Mouse (Mus musculus) MEL (cell line): ENCODE results near the gene 6330409D20Rik.

Experiments
- CTCF ChIP-seq, 3 experiments: IDR thresholded peaks in 2 of 3; conservative IDR thresholded peaks in 1 of 3; 2 replicates each; pipeline ENCODE4 v1.5.1; 2011 to 2012; ENCODE audit warnings: low read length in 3 of 3, low read depth in 2 of 3, mild to moderate bottlenecking in 2 of 3, improper control_type of control experiment in 1 of 3, inconsistent platforms in 1 of 3, mixed read lengths in 1 of 3, moderate library complexity in 1 of 3; ENCODE audit not compliant: control insufficient read depth in 1 of 3, insufficient read depth in 1 of 3, poor library complexity in 1 of 3, severe bottlenecking in 1 of 3
- E2F4 ChIP-seq: IDR thresholded peaks from 2 replicates; pipeline ENCODE4 v1.6.1; 2011; ENCODE audit warnings: low read depth, low read length, improper control_type of control experiment, borderline replicate concordance
- ELF1 ChIP-seq: IDR thresholded peaks from 2 replicates; pipeline ENCODE4 v1.6.1; 2014; ENCODE audit warnings: low read depth, mild to moderate bottlenecking, inconsistent platforms, low read length, improper control_type of control experiment, moderate library complexity
- EP300 ChIP-seq, 2 experiments: IDR thresholded peaks; 2 replicates each; pipeline ENCODE4 v1.6.1; 2011; ENCODE audit warnings: improper control_type of control experiment in 2 of 2, low read length in 2 of 2, low read depth in 1 of 2, mild to moderate bottlenecking in 1 of 2
- GATA1 ChIP-seq: IDR thresholded peaks from 2 replicates; pipeline ENCODE4 v1.6.1; 2011; ENCODE audit warnings: low read depth, low read length, improper control_type of control experiment
- MAFK ChIP-seq: IDR thresholded peaks from 2 replicates; pipeline ENCODE4 v1.6.1; 2011; ENCODE audit warnings: low read depth, mild to moderate bottlenecking, low read length, improper control_type of control experiment, borderline replicate concordance
- MXI1 ChIP-seq: IDR thresholded peaks from 2 replicates; pipeline ENCODE4 v1.6.1; 2011; ENCODE audit warnings: mild to moderate bottlenecking, low read depth, low read length, improper control_type of control experiment
- POLR2A ChIP-seq, 2 experiments: IDR thresholded peaks; 2 replicates each; pipeline ENCODE4 v1.6.1; 2011 to 2012; ENCODE audit warnings: low read length in 2 of 2, mild to moderate bottlenecking in 2 of 2, control low read depth in 1 of 2, improper control_type of control experiment in 1 of 2, low read depth in 1 of 2, moderate library complexity in 1 of 2; ENCODE audit not compliant: control insufficient read depth in 1 of 2, insufficient read depth in 1 of 2, poor library complexity in 1 of 2
- RAD21 ChIP-seq: IDR thresholded peaks from 2 replicates; pipeline ENCODE4 v1.6.1; 2011; ENCODE audit warnings: mild to moderate bottlenecking, low read depth, low read length, improper control_type of control experiment
- TCF12 ChIP-seq: IDR thresholded peaks from 2 replicates; pipeline ENCODE4 v1.6.1; 2014; ENCODE audit warnings: low read depth, mild to moderate bottlenecking, inconsistent platforms, low read length, improper control_type of control experiment, moderate library complexity
- ZNF384 ChIP-seq: IDR thresholded peaks from 2 replicates; pipeline ENCODE4 v1.6.1; 2012; ENCODE audit warnings: low read depth, mild to moderate bottlenecking, inconsistent platforms, low read length, improper control_type of control experiment

DNA sequence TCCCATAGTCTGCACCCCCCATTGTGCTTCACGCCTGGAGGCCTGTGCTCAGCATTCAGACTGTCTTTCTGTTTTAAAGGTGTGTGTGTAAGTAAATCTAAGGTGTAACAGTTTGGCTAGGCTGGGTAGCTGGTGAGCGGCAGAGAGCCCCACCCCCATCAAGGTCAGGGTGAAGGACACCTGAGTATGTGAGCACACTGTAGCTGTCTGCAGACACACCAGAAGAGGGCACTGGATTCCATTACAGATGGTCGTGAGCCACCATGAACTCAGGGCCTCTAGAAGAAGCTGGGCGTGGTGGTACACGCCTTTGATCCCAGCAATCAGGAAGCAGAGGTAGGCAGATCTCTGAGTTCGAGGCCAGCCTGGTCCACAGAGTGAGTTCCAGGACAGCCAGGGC lies 40.9 kb upstream of the 6330409D20Rik start:
- no peak for TF ChIP-seq EP300 (IDR thresholded peaks at IDR 0.05; ENCODE audit: low read depth in 1 of 2, low read length in 2 of 2)
- TF ChIP-seq MXI1, result no peak
- TF ChIP-seq MAFK, result no peak
- TF ChIP-seq RAD21, result no peak
- no peak for TF ChIP-seq ELF1
- no peak for TF ChIP-seq TCF12
- TF ChIP-seq POLR2A (IDR thresholded peaks at IDR 0.05; ENCODE audit: control insufficient read depth in 1 of 2, insufficient read depth in 1 of 2, low read depth in 1 of 2, low read length in 2 of 2, poor library complexity in 1 of 2), result no peak
- TF ChIP-seq E2F4, result no peak
- no peak; a peak in 1 of 6 replicates for TF ChIP-seq CTCF (IDR thresholded peaks at IDR 0.05 in 2 of 3, conservative IDR thresholded peaks at IDR 0.05 in 1 of 3; ENCODE audit: control insufficient read depth in 1 of 3, insufficient read depth in 1 of 3, low read depth in 2 of 3, low read length in 3 of 3, poor library complexity in 1 of 3, severe bottlenecking in 1 of 3)
- no peak for TF ChIP-seq GATA1
- TF ChIP-seq ZNF384, result no peak
